Mouse (Mus musculus) lung, postnatal 0 days (tissue): Measurements from ENCODE around the gene Lef1. TPM values are rescaled to one million over a fixed set of nuclear protein-coding genes. Genes with fewer than 3 reads are reported as not detected.

ENCODE experiments used
- ATAC-seq: fragments of 200-750 bp; cut with Nextera tagmentation; 2 replicates; pipeline ENCODE4 v1.8.0; 2017; ENCODE audit warnings: moderate library complexity
- DNase-seq: peaks from one replicate; pipeline ENCODE4 v3.0.0-alpha.2; 2016; ENCODE audit warnings: low spot score
- H3K27ac ChIP-seq: fragments of 300-500 bp; sonication (generic); 2 replicates; pipeline ENCODE4 v1.5.1; 2014; ENCODE audit warnings: antibody characterized with exemption, mild to moderate bottlenecking, low read length, mixed read lengths
- H3K27me3 ChIP-seq: fragments of 300-500 bp; sonication (generic); replicated peaks from 2 replicates; pipeline ENCODE4 v1.6.1; 2014; ENCODE audit warnings: low read length, mixed read lengths; ENCODE audit not compliant: insufficient read depth
- H3K36me3 ChIP-seq: fragments of 300-500 bp; sonication (generic); 2 replicates; pipeline ENCODE4 v1.6.1; 2014; ENCODE audit warnings: low read length, mixed read lengths; ENCODE audit not compliant: insufficient read depth
- H3K4me1 ChIP-seq: fragments of 300-500 bp; sonication (generic); 2 replicates; pipeline ENCODE4 v1.6.1; 2014; ENCODE audit warnings: antibody characterized with exemption, low read depth, low read length, mixed read lengths; ENCODE audit not compliant: insufficient read depth
- H3K4me2 ChIP-seq: fragments of 300-500 bp; sonication (generic); replicated peaks from 2 replicates; pipeline ENCODE4 v1.6.1; 2014; ENCODE audit warnings: low read depth, mild to moderate bottlenecking, low read length, moderate library complexity, mixed read lengths
- H3K4me3 ChIP-seq: fragments of 300-500 bp; sonication (generic); 2 replicates; pipeline ENCODE4 v1.5.1; 2014; ENCODE audit warnings: low read depth, low read length
- H3K9ac ChIP-seq: fragments of 300-500 bp; sonication (generic); replicated peaks from 2 replicates; pipeline ENCODE4 v1.6.1; 2014; ENCODE audit warnings: low read depth, mild to moderate bottlenecking
- H3K9me3 ChIP-seq: fragments of 300-500 bp; sonication (generic); 2 replicates; pipeline ENCODE4 v1.6.1; 2016; ENCODE audit warnings: low read length, mixed read lengths
- CTCF ChIP-seq: IDR thresholded peaks from 2 replicates; pipeline ENCODE4 v1.5.1; 2016; ENCODE audit warnings: antibody characterized with exemption, mild to moderate bottlenecking
- EP300 ChIP-seq: IDR thresholded peaks from 2 replicates; pipeline ENCODE4 v1.6.1; 2016; ENCODE audit warnings: antibody characterized with exemption, mild to moderate bottlenecking, control low read depth
- WGBS: fragments of 180-500 bp; shearing (Covaris S2); extraction: QIAGEN DNeasy Blood & Tissue Kit; methylation state at CpG from one replicate; pipeline ENCODE4 v1.1.7; 2014; 5-methylcytosine and 5-hydroxymethylcytosine counted together
- polyA plus RNA-seq: library from polyadenylated mRNA; unstranded; fragments of >200 nt; fragmentation: Nextera tagmentation; extraction: Ambion mirVana; gene quantifications from 2 replicates; pipeline ENCODE4 v1.2.1, GENCODE M21; 2015

Gene Lef1
- polyA plus RNA-seq, 1 experiment from 2014 or later, result 6.2 TPM

- DNase-seq, result no peak
- Histone ChIP-seq H3K27me3 (no peaks in the 10 kb centered on the region), H3K27ac (no peak overlapping the region), H3K9me3 (no peaks in the 10 kb centered on the region), H3K36me3 (no peaks in the 10 kb centered on the region), H3K9ac (no peak overlapping the region), H3K4me2 (no peak overlapping the region), H3K4me1 (no peaks in the 10 kb centered on the region), H3K4me3 (no peak overlapping the region)
- TF ChIP-seq EP300 (no peak), CTCF (no peak)
- WGBS, result 88% methylated on average over 7 of the region's 7 CpGs
- no peak for ATAC-seq
Measured at GRCm38 (mm10) chr3:131140091-131140462, 29.8 kb downstream of the Lef1 start.

- no peak for DNase-seq
- Histone ChIP-seq H3K4me2 (no peak overlapping the region), H3K36me3 (no peaks in the 10 kb centered on the region), H3K4me1 (no peaks in the 10 kb centered on the region), H3K9me3 (no peaks in the 10 kb centered on the region), H3K4me3 (no peak overlapping the region), H3K27me3 (no peaks in the 10 kb centered on the region), H3K27ac (no peak overlapping the region), H3K9ac (no peak overlapping the region)
- 40% methylated on average over 4 of the region's 4 CpGs for WGBS
- ATAC-seq, result no peak
- TF ChIP-seq EP300 (no peak), CTCF (no peak)
Measured at GRCm38 (mm10) chr3:131141546-131141945, 31.3 kb downstream of the Lef1 start.

- Histone ChIP-seq H3K4me1 (no peaks in the 10 kb centered on the region), H3K4me3 (no peak overlapping the region), H3K9ac (no peak overlapping the region), H3K9me3 (no peaks in the 10 kb centered on the region), H3K36me3 (no peaks in the 10 kb centered on the region), H3K4me2 (no peak overlapping the region), H3K27me3 (no peaks in the 10 kb centered on the region), H3K27ac (no peak overlapping the region)
- WGBS, result 77% methylated on average over 2 of the region's 2 CpGs
- no peak for TF ChIP-seq EP300
- TF ChIP-seq CTCF, result no peak
- DNase-seq (no peak), ATAC-seq (no peak)
Measured at GRCm38 (mm10) chr3:131144250-131144649, 34.0 kb downstream of the Lef1 start.

GRCm38 (mm10) chr3:131152921-131153320 lies 42.6 kb downstream of the Lef1 start:
- H3K9ac ChIP-seq, result no peak overlapping the region
- no peak overlapping the region for H3K27ac ChIP-seq
- H3K4me1 ChIP-seq, result 0 out of 2 replicates have a peak, but pooled peaks cover 3% of the 10 kb centered on the region
- no peaks in the 10 kb centered on the region for H3K27me3 ChIP-seq
- ATAC-seq, result no peak
- no peak overlapping the region for H3K4me3 ChIP-seq
- no peaks in the 10 kb centered on the region for H3K36me3 ChIP-seq
- no peaks in the 10 kb centered on the region for H3K9me3 ChIP-seq
- 91% methylated on average over 4 of the region's 4 CpGs for WGBS
- no peak for TF ChIP-seq CTCF
- TF ChIP-seq EP300, result no peak
- no peak for DNase-seq
- no peak overlapping the region for H3K4me2 ChIP-seq

GRCm38 (mm10) chr3:131153896-131154295 lies 43.6 kb downstream of the Lef1 start:
- H3K4me3 ChIP-seq, result no peak overlapping the region
- DNase-seq (no peak), ATAC-seq (no peak)
- no peak overlapping the region for H3K27ac ChIP-seq
- H3K36me3 ChIP-seq, result no peaks in the 10 kb centered on the region
- no peaks in the 10 kb centered on the region for H3K27me3 ChIP-seq
- H3K4me2 ChIP-seq, result no peak overlapping the region
- WGBS, result 83% methylated on average over 4 of the region's 4 CpGs
- no peak overlapping the region for H3K9ac ChIP-seq
- no peaks in the 10 kb centered on the region for H3K9me3 ChIP-seq
- TF ChIP-seq EP300 (no peak), CTCF (no peak)
- H3K4me1 ChIP-seq, result 0 out of 2 replicates have a peak, but pooled peaks cover 3% of the 10 kb centered on the region

GRCm38 (mm10) chr3:131154576-131154975 lies 44.3 kb downstream of the Lef1 start:
- Histone ChIP-seq H3K4me1 (0 out of 2 replicates have a peak, but pooled peaks cover 3% of the 10 kb centered on the region), H3K27me3 (no peaks in the 10 kb centered on the region), H3K36me3 (no peaks in the 10 kb centered on the region), H3K4me2 (no peak overlapping the region), H3K4me3 (no peak overlapping the region), H3K27ac (no peak overlapping the region), H3K9ac (no peak overlapping the region), H3K9me3 (no peaks in the 10 kb centered on the region)
- no peak for ATAC-seq
- no peak for TF ChIP-seq EP300
- TF ChIP-seq CTCF, result no peak
- no peak for DNase-seq
- WGBS, result 74% methylated on average over 9 of the region's 9 CpGs

GRCm38 (mm10) chr3:131155066-131155465 lies 44.8 kb downstream of the Lef1 start:
- no peak for DNase-seq
- Histone ChIP-seq H3K36me3 (no peaks in the 10 kb centered on the region), H3K27ac (no peak overlapping the region), H3K9me3 (no peaks in the 10 kb centered on the region), H3K27me3 (no peaks in the 10 kb centered on the region), H3K4me2 (no peak overlapping the region), H3K4me1 (0 out of 2 replicates have a peak, but pooled peaks cover 3% of the 10 kb centered on the region), H3K9ac (no peak overlapping the region), H3K4me3 (no peak overlapping the region)
- ATAC-seq, result no peak
- TF ChIP-seq CTCF, result no peak
- TF ChIP-seq EP300, result no peak
- 67% methylated on average over 7 of the region's 7 CpGs for WGBS
